Mouse (Mus musculus) lung, embryonic 15.5 days (tissue): ENCODE results near the gene Marc2. TPM values are rescaled to one million over a fixed set of nuclear protein-coding genes. Genes with fewer than 3 reads are reported as not detected.

Experiments
- ATAC-seq: fragments of 200-750 bp; cut with Nextera tagmentation; 2 replicates; pipeline ENCODE4 v1.8.0; 2017; ENCODE audit warnings: moderate number of reproducible peaks, borderline replicate concordance; ENCODE audit not compliant: low FRiP score, low TSS enrichment; ENCODE audit errors: extremely low read depth
- H3K27ac ChIP-seq: fragments of 300-500 bp; sonication (generic); 2 replicates; pipeline ENCODE4 v1.5.1; 2015; ENCODE audit warnings: moderate library complexity, mild to moderate bottlenecking, inconsistent platforms
- H3K27me3 ChIP-seq: fragments of 300-500 bp; sonication (generic); 2 replicates; pipeline ENCODE4 v1.6.1; 2015; ENCODE audit warnings: inconsistent platforms
- H3K36me3 ChIP-seq: fragments of 300-500 bp; sonication (generic); 2 replicates; pipeline ENCODE4 v1.6.1; 2015; ENCODE audit warnings: inconsistent platforms
- H3K4me1 ChIP-seq: fragments of 300-500 bp; sonication (generic); 2 replicates; pipeline ENCODE4 v1.6.1; 2015; ENCODE audit warnings: inconsistent platforms
- H3K4me2 ChIP-seq: fragments of 300-500 bp; sonication (generic); 2 replicates; pipeline ENCODE4 v1.6.1; 2015; ENCODE audit warnings: inconsistent platforms, mild to moderate bottlenecking, moderate library complexity
- H3K4me3 ChIP-seq: fragments of 300-500 bp; sonication (generic); 2 replicates; pipeline ENCODE4 v1.5.1; 2015; ENCODE audit warnings: mild to moderate bottlenecking, inconsistent platforms
- H3K9ac ChIP-seq: fragments of 300-500 bp; sonication (generic); 2 replicates; pipeline ENCODE4 v1.6.1; 2015; ENCODE audit warnings: inconsistent platforms
- H3K9me3 ChIP-seq: fragments of 300-500 bp; sonication (generic); 2 replicates; pipeline ENCODE4 v1.6.1; 2016; ENCODE audit warnings: inconsistent platforms
- WGBS: fragments of 180-500 bp; shearing (Covaris S2); methylation state at CpG from one replicate; pipeline ENCODE4 v1.1.7; 2015; 5-methylcytosine and 5-hydroxymethylcytosine counted together
- polyA plus RNA-seq: library from polyadenylated mRNA; unstranded; fragments of >200 nt; fragmentation: Nextera tagmentation; extraction: Ambion mirVana; gene quantifications from 2 replicates; pipeline ENCODE4 v1.2.1, GENCODE M21; 2015

The Marc2 gene
- polyA plus RNA-seq, 1 experiment from 2014 or later, result 150 TPM

GRCm38 (mm10) chr1:184851741-184852618, 5.7 kb upstream of the Marc2 start:
- Histone ChIP-seq H3K9ac (no peak overlapping the region), H3K4me3 (no peak overlapping the region)
- WGBS, result 12% methylated on average over 31 of the region's 31 CpGs

GRCm38 (mm10) chr1:184851166-184851565, 4.9 kb upstream of the Marc2 start:
- H3K36me3 ChIP-seq, result no peaks in the 10 kb centered on the region
- H3K9me3 ChIP-seq, result no peaks in the 10 kb centered on the region
- peak overlapping the region; percentile 45; the same call in 1 of the 2 replicates for H3K4me2 ChIP-seq
- no peak overlapping the region for H3K9ac ChIP-seq
- H3K27ac ChIP-seq, result peak overlapping the region; percentile 63
- H3K4me1 ChIP-seq, result peaks cover 23% of the 10 kb centered on the region
- ATAC-seq, result no peak
- no peaks in the 10 kb centered on the region; the same call in none of the 2 replicates for H3K27me3 ChIP-seq
- WGBS, result 30% methylated on average over 7 of the region's 7 CpGs
- H3K4me3 ChIP-seq, result no peak overlapping the region

More at GRCm38 (mm10) chr1:184851741-184852618, 5.7 kb upstream of the Marc2 start:
- Histone ChIP-seq H3K9me3 (no peaks in the 10 kb centered on the region), H3K4me1 (peaks cover 16% of the 10 kb centered on the region), H3K4me2 (peak overlapping the region; percentile 45), H3K36me3 (no peaks in the 10 kb centered on the region), H3K27ac (peak overlapping the region; percentile 63), H3K27me3 (no peaks in the 10 kb centered on the region; the same call in none of the 2 replicates)
- ATAC-seq, result peak; percentile 71

- Histone ChIP-seq H3K4me2 (peak overlapping the region; percentile 83; the same call in 1 of the 2 replicates), H3K9me3 (no peaks in the 10 kb centered on the region), H3K27me3 (no peaks in the 10 kb centered on the region; the same call in none of the 2 replicates), H3K4me1 (peaks cover 22% of the 10 kb centered on the region), H3K4me3 (no peak overlapping the region), H3K9ac (no peak overlapping the region), H3K36me3 (no peaks in the 10 kb centered on the region), H3K27ac (no peak overlapping the region)
- ATAC-seq, result no peak
- 48% methylated on average over 3 of the region's 3 CpGs for WGBS
Measured at GRCm38 (mm10) chr1:184846973-184847372, 722 bp upstream of the Marc2 start.

GRCm38 (mm10) chr1:184845111-184846071, 860 bp downstream of the Marc2 start:
- H3K4me1 ChIP-seq, result peaks cover 17% of the 10 kb centered on the region
- no peaks in the 10 kb centered on the region; the same call in 1 of the 2 replicates for H3K27me3 ChIP-seq
- no peaks in the 10 kb centered on the region for H3K36me3 ChIP-seq
- under 1% methylated on average over 67 of the region's 67 CpGs for WGBS
- peak overlapping the region; percentile 83 for H3K4me2 ChIP-seq
- H3K9me3 ChIP-seq, result no peaks in the 10 kb centered on the region
- peak; percentile 98 for ATAC-seq
- peak overlapping the region; percentile 88 for H3K27ac ChIP-seq
- H3K9ac ChIP-seq, result peak overlapping the region; percentile 93
- peak overlapping the region; percentile 94 for H3K4me3 ChIP-seq

- peak overlapping the region; percentile 94 for H3K4me3 ChIP-seq
- no peak for ATAC-seq
- WGBS, result 19% methylated on average over 15 of the region's 15 CpGs
- peak overlapping the region; percentile 93 for H3K9ac ChIP-seq
- peaks cover 17% of the 10 kb centered on the region for H3K4me1 ChIP-seq
- H3K36me3 ChIP-seq, result no peaks in the 10 kb centered on the region
- no peaks in the 10 kb centered on the region; the same call in 1 of the 2 replicates for H3K27me3 ChIP-seq
- no peaks in the 10 kb centered on the region for H3K9me3 ChIP-seq
- peak overlapping the region; percentile 83 for H3K4me2 ChIP-seq
- peak overlapping the region; percentile 88 for H3K27ac ChIP-seq
Measured at GRCm38 (mm10) chr1:184844326-184845066, 1.8 kb downstream of the Marc2 start.

GRCm38 (mm10) chr1:184837649-184838048, 8.6 kb downstream of the Marc2 start:
- 70% methylated on average over 4 of the region's 4 CpGs for WGBS
- H3K4me2 ChIP-seq, result no peak overlapping the region
- no peak overlapping the region for H3K9ac ChIP-seq
- H3K36me3 ChIP-seq, result peaks cover 22% of the 10 kb centered on the region
- no peak overlapping the region for H3K27ac ChIP-seq
- no peak for ATAC-seq
- H3K4me3 ChIP-seq, result no peak overlapping the region
- no peaks in the 10 kb centered on the region for H3K4me1 ChIP-seq
- H3K27me3 ChIP-seq, result no peaks in the 10 kb centered on the region
- no peaks in the 10 kb centered on the region for H3K9me3 ChIP-seq

- ATAC-seq, result no peak
- Histone ChIP-seq H3K27me3 (no peaks in the 10 kb centered on the region), H3K4me3 (no peak overlapping the region), H3K36me3 (peaks cover 34% of the 10 kb centered on the region), H3K9ac (no peak overlapping the region), H3K9me3 (no peaks in the 10 kb centered on the region), H3K4me2 (no peak overlapping the region), H3K4me1 (no peaks in the 10 kb centered on the region), H3K27ac (no peak overlapping the region)
- WGBS, result 78% methylated on average over 5 of the region's 5 CpGs
Measured at GRCm38 (mm10) chr1:184836350-184836749, 9.9 kb downstream of the Marc2 start.

- Histone ChIP-seq H3K36me3 (peaks cover 46% of the 10 kb centered on the region), H3K9ac (no peak overlapping the region)
- 84% methylated on average over 7 of the region's 7 CpGs for WGBS
Measured at GRCm38 (mm10) chr1:184833499-184833898, 12.8 kb downstream of the Marc2 start.

GRCm38 (mm10) chr1:184832211-184832610, 14.0 kb downstream of the Marc2 start:
- H3K27ac ChIP-seq, result no peak overlapping the region
- H3K27me3 ChIP-seq, result no peaks in the 10 kb centered on the region
- no peaks in the 10 kb centered on the region for H3K4me1 ChIP-seq
- no peak for ATAC-seq
- H3K4me3 ChIP-seq, result no peak overlapping the region
- H3K9me3 ChIP-seq, result no peaks in the 10 kb centered on the region
- WGBS, result 84% methylated on average over 10 of the region's 10 CpGs
- H3K4me2 ChIP-seq, result no peak overlapping the region
- peaks cover 46% of the 10 kb centered on the region for H3K36me3 ChIP-seq
- no peak overlapping the region for H3K9ac ChIP-seq

More at GRCm38 (mm10) chr1:184833499-184833898, 12.8 kb downstream of the Marc2 start:
- no peaks in the 10 kb centered on the region for H3K4me1 ChIP-seq
- no peak overlapping the region for H3K4me3 ChIP-seq
- no peak for ATAC-seq
- no peaks in the 10 kb centered on the region for H3K9me3 ChIP-seq
- no peak overlapping the region for H3K4me2 ChIP-seq
- H3K27ac ChIP-seq, result no peak overlapping the region
- no peaks in the 10 kb centered on the region for H3K27me3 ChIP-seq

- Histone ChIP-seq H3K27ac (no peak overlapping the region), H3K4me2 (no peak overlapping the region), H3K4me1 (peaks cover under 1% of the 10 kb centered on the region), H3K27me3 (no peaks in the 10 kb centered on the region), H3K9ac (no peak overlapping the region), H3K9me3 (no peaks in the 10 kb centered on the region), H3K36me3 (peaks cover 38% of the 10 kb centered on the region), H3K4me3 (no peak overlapping the region)
- no peak for ATAC-seq
- 82% methylated on average over 8 of the region's 8 CpGs for WGBS
Measured at GRCm38 (mm10) chr1:184829897-184830296, 16.4 kb downstream of the Marc2 start.

- Histone ChIP-seq H3K27me3 (no peaks in the 10 kb centered on the region), H3K27ac (no peak overlapping the region), H3K4me1 (peaks cover 6% of the 10 kb centered on the region), H3K9me3 (no peaks in the 10 kb centered on the region), H3K9ac (no peak overlapping the region), H3K4me2 (0 out of 2 replicates have a peak overlapping the region, but pooled peaks have one; percentile 2), H3K36me3 (peaks cover 20% of the 10 kb centered on the region), H3K4me3 (no peak overlapping the region)
- no peak for ATAC-seq
- WGBS, result 26% methylated on average over 23 of the region's 23 CpGs
Measured at GRCm38 (mm10) chr1:184827175-184827701, 19.0 kb downstream of the Marc2 start.
